Mouse (Mus musculus) right cerebral cortex, postnatal 14 days (tissue): ENCODE data around the gene Sv2a.
"Not testable (repeated sequence)": the region's sequence is repeated elsewhere in the genome, so short reads cannot be mapped to it uniquely, and the experiment has no call there.

ENCODE experiments used
- DNase-seq: peaks from one replicate; pipeline ENCODE4 v3.0.0; 2022

Gene Sv2a

DNA sequence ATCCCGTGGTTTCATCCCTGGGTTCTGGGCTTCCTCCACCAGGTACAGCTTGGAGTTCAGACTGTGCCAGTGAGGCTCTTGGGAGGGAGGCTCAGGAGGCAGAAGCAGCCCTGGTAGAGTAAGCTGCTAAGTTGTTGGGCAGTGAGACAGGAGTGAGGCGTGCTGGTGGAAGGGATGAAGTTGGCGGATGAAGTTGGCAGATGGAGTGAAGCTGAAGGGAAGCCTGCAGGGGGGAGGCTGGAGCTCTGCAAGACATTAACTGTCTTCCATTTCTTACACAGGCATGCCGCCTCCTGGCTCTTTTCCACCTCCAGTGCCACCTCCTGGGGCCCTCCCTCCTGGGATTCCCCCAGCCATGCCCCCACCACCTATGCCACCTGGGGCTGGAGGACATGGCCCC lies 6.9 kb upstream of the Sv2a start:
- not testable (repeated sequence) for DNase-seq

DNA sequence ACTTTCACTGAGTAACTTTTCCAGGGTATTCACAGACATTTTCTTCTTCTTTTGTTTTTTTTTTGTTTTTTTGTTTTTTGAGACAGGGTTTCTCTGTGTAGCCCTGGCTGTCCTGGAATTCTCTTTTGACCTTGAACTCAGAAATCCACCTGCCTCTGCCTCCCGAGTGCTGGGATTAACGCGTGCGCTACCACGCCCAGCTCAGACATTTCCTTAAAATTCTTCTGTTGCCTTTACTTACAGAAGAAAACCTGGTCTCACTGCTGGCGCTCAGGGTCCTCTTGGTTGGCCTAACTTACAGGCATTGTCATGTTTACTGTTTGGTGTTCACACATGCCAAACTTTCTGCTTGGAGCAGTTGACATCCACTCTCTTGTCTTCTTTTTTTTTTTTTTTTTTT lies 5.7 kb upstream of the Sv2a start:
- no peak for DNase-seq

DNA sequence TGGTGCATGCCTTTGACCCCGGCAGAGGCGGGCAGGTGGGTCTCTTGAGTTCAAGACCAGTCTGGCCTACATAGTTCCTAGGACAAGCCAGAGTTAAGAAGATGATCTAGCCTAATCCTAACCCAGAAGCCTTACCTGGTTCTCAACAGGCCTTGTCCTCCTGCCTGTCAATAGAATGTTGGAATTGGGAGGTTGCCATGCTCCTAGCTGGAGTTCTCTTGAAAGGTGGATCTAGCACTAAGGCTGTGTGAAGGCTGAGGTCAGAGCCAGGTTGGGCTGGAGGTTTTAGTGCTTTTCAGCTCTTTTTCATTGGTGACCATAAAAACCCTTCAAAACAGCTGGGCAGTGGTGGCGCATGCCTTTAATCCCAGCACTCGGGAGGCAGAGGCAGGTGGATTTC lies 2.5 kb upstream of the Sv2a start:
- no peak for DNase-seq

DNA sequence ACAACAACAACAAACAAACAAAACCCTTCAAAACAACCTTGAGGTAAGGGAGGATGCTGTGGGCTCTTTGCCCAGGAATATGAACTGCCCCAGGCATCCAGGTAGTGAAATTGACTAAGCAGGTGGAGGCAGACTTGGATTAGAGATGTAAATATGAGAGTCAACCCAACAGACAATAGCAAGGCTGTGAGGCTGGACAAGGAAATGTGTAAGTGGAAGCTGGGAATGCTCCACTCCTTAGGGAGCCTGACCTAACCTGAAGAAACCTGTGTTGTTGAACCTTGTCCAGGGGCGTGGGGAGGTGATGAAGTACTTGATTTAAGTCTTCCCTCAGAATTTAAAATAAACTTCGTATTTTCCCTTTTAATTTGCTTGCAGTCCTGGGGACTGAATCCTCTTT lies 2.0 kb upstream of the Sv2a start:
- DNase-seq, result no peak

DNA sequence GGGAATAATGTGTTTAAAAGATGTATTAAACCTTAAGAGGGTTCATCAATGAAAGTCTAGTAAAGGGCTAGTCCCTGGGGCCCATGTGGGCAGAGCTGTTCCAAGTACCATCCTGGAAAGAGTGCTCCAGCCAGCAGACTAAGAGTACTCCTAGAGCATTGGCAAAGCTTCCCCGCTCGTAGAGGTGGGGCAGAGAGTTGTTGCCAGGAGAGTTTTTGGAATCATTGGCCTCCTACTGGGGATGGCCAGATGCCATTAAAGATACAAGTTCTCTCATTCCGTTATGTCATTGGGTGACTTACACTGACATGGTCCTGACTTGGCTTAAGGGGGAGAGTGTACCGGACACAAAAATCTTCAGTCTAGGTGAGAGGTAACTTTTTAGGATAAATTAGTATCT lies 1.4 kb upstream of the Sv2a start:
- DNase-seq, result no peak

DNA sequence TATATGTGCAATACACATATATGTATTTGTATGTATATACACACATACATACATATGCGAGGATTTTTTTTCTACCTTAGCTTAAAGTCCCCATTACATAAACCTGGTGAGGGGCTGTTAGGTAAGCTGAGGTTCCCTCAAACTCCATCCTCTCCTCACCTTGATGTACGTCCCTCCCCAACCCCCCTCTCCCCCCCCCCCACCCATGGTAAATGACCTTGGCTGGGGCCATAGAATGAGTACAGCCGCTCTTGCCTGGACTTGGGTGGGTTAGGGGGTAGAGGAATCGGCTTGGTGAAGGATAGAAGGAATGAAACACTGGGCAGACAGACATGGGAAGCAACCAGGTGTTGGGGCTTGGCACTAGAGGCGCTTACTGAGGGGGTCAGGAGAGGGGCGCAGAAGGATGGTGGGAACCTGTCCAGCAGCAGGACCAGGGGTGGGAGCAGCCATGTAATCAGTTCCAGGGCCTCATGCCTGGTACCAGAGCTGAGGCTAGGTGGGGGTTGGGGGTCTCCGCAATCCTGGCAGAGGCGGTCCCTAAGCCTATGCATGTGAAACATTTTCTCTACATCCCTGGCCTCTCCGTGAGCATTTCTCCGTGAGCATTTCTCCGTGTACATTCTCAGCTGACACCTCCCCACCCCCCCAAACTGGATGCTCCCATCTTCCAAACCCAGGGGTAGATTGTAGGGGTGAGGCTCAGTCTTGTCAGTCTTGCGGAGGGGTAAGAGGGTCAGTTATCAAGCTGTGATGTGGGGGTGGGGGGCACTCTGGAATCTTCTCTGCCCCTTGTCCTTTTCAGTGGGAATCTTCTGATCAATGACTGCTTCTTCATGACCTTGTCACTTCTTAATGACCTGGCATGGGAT lies 795 bp downstream of the Sv2a start:
- DNase-seq, result peak; percentile 48

DNA sequence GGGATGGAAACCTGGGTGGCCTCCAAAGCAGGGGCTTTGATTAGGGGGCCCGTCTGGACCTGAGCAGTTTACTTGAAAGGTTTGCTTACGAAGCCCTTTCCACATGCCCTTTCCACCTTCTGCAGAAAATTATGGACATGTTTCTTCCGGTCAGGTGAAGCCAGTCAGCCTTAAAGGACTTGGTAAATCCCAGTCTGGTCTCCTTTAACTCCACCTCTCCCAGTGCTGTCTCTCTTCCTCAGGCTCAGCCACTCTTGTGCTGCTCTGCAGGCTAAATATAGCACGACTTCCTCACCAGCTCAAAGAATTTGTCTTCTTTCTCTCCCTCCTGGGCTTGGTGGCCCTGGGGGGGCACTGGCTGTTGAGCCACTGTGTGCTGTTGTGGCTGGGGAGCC lies 1.4 kb downstream of the Sv2a start:
- no peak for DNase-seq

DNA sequence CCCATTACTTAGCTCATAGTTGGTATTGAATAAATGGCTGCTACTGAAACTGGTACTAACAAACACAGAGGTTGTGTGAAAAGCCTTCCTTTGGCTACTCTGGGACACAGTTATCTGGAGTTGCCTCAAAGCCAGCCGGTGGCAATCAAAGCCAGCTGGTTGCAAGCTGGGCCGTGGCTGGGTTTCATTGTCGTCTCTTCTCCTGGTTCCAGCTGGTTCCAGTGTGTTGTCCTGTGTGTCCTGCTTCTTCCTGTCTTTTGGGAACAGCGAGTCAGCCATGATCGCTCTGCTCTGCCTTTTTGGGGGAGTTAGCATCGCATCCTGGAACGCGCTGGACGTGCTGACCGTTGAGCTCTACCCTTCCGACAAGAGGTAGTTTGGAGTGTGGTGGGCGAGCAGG lies 12.0 kb downstream of the Sv2a start:
- no peak for DNase-seq

DNA sequence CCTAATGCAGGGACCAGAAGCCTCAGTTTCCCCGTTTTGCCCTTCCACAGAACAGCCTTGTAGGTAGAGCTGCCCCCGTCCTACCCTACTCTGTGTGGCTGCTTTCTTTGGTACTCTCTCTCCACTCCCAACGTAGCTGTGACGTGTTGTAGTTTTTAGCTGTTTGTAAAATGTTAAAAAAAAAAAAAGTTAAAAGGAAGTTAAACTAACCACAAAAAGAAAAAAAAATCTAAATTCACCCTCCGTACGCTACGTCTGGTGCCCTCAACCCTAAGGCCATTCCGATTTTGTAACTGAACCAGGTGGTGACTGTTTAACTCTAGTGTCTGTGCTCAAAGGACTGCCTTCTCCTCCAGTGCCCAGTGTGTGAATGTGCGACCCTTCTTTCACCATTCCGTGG lies 14.0 kb downstream of the Sv2a start:
- no peak for DNase-seq

DNA sequence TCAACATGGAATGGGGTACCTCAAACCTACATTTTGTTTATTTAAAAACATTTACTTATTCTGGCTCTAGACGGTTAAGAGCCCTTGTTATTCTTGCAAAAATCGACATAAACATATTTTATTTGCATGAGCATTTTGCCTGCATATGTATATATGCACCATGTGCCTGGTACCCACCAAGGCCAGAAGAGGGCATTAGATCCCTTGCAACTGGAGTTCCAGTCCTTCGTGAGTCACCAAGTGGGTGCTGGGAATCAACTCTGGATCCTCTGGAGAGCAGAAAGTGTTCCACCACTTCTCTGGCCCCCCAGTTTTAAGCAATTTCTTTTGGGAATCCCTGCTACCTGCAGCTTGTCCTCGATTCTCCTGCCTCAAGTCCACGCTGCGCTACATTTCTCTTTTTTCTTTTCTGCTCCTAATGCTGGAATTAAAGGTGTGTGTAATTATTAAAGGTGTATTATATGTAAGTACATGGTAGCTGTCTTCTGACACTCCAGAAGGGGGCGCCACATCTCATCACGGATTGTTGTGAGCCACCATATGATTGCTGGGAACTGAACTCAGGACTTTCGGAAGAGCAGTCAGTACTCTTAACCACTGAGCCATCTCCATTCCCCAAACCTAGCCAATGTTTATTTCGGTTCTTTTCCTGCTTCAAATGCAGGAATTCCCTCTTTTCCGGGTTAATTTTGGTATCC lies 14.8 kb downstream of the Sv2a start:
- DNase-seq, result no peak

DNA sequence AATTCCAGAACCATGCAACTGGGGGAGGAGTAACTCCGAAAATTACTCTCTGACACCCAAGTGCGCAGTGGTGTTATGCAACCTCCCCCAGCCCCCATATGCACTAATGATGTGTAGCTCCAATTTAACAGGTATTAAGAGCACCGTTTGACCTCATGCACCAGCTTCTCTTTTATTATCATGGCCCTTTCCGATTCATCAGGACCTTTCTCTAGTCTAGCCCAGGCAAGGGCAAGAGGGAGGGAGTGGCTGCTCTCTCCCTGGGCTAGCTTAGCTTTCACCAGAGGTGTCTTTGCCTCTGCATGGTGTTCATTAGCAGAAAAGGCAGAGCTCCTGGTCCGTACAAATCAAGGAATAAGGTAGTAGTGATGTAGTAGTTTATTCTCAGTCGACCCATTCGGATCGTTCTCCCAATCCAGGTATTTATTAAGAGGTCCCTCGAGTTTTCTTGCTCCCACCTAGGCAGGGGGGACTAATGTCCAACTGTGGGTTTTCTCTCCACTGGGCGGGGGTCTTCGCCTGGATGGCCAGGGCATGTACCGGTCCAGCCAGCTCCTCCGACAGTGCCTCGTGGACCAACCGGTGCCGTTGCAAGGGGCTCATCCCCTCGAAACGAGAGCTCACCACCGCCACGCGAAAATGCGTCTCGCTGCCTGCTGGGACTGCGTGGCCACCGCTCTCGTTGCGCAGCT lies 15.6 kb downstream of the Sv2a start:
- no peak for DNase-seq

DNA sequence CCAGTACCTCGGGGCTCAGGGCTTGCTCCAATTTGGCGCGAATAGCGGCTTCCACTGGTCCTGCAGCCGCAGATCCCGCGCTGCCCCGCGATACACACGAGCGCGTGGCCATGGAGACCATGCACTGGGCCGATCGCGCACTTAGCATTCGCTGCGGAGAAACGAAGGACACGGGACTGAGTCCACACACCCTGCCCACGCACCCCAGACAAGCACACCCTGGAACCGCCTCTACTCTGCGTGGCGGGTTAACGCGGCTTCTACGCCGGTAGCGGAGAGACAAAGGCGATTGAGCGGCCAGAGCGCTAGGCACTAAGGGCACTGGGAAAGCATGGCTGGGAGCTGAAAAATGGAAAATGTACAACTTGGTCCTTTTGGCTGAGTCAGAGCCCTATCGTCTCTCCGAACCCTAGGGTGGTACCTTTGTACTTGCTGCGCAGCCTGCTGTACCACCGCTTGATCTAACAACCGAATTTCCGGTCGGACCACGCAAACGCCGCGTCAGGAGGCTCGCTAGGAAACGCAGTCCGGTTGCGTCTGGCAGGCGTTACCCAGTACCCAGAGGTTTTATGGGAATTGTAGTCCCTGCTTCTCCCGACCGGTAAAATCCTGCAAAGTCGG lies 16.3 kb downstream of the Sv2a start:
- peak; percentile 91 for DNase-seq

DNA sequence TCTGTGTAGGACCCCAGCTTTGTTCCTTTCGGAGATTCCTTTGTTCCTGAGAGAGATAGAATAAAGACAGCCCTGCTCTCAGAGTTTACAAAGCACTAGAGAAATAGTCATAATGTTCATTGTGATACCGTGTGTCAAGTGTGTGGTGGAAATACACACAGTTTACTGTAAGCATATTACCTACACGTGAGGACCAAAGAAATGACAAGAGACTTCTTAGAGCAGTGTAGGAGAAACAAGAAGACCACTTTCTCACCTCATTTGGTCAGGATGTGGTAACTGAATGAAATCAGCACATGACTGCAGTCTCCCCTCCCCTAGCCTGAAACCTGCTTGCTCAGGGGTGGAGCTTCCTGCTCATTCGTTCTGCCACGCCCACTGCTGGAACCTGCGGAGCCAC lies 17.2 kb downstream of the Sv2a start:
- DNase-seq, result no peak

DNA sequence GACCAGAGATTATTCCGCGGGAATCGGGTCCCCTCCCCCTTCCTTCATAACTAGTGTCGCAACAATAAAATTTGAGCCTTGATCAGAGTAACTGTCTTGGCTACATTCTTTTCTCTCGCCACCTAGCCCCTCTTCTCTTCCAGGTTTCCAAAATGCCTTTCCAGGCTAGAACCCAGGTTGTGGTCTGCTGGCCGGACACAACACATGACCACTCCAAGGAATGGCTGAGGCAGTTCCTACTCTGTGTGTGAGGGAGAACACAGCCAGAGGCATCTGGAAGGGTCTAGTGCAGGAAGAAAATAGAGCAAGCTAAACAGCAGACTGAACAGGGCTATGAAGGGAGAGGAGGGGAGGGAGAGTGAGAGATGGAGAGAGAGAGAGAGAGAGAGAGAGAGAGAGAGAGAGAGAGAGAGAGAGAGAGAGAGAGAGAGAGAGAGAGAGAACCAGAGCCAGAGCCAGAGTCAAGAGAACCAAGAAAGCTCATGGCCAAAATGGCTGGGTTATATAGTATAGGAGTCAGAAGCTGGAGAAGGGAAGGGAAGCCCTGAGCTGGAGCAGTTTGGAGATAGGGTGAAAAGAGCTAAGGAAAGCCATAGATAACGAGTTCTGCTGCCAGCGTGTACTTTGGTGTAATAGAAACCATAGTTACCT lies 17.8 kb downstream of the Sv2a start:
- DNase-seq, result not testable (repeated sequence)

DNA sequence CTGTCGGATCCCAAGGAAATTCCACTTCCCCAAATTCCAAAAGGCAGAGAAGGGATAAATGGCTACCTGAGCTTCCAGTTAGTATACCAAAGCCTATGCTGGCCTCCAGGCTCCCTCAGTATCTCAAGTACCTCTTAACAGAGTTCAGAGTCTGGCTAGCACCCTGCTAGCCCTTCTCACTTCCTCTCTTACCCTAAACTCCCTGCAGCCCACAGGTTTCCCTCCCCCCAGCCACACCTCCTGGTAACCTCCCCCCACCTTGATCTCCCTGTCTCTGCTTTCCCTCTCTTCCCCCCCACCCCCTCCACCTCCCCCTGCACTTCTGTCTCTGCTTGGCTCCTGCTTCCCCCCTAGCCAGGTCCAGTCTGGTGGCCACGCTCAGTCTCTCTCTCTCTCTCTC lies 18.8 kb downstream of the Sv2a start:
- no peak for DNase-seq

DNA sequence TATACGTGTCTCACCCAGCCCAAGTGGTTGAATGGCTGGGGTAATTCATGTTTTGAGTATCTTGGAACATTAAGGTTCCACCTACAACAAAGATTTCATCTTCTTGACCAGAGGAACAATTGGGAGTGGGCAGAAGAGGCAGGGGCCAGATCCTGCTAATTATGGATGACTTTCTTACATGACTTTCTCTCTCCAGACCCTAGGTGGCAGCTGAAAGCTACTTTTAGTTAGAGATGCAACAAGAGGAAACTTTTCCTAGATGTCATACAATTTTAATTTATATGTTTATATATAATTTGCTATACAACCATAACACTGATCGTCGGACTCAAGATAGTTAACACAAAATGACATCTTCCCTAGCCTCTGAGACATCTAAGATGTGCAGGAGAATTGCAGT lies 26.9 kb downstream of the Sv2a start:
- no peak for DNase-seq

DNA sequence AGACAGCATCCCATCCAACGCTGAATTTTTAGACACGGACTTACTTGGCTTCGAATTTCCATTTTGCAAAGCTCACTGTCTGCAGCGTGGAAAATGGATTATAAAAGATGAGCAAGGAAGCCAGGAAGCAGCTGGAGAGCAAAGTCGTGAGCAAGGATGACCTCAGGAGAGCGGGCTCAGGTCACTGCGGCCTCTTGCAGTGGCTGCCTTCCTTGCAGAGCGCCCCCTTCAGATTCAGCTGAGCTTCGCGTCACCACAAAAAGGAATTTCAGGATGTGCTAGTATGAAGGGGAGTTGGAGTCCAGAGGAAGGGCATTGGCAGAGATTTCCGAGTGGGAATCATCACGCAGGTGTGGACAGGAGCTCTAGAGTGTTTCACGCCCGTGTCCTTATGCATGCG lies 28.3 kb downstream of the Sv2a start:
- no peak for DNase-seq

DNA sequence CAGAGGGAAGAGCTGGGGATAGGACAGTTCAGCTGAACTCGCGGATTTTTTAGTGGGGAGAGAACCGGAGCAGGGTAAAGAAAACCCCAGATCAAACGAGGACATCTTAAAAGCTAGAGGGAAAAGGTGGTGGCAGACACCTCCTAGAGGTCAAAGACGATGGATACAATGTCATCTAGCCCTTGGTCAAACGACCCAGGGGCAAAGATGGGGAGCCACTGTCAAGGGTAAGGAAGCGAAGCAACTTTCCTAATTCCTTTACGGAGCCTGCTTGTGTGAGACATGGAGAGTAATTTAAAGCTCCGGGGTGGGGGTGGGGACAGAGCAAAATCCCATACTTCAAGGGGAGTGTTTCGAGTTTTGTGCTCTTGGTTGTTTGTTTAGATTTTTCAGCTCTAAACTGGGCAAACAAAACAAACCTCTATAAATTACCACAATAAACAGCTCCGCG lies 38.3 kb downstream of the Sv2a start:
- DNase-seq, result no peak

DNA sequence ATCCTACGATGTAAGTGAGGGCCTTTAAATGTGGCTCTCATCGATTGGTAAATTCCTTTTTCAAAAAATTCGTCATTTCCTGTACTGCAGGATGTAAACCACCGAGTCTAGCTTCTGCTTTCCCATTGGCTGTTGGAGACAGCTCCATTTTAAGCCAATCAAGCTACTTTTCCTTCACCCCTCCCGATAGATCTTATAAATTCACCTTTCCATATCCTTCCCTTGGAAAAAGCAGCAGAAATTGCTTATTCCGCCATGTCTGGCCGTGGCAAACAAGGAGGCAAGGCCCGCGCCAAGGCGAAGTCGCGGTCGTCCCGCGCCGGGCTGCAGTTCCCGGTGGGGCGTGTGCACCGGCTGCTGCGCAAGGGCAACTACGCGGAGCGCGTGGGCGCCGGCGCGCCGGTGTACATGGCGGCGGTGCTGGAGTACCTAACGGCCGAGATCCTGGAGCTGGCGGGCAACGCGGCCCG lies 38.7 kb downstream of the Sv2a start, which contains the start of the genes Bola1 and Hist2h2ab:
Bola1 (minus strand) TSS at position 49 of the 470 bp plus-strand sequence.
Hist2h2ab (plus strand) TSS at position 205 of the 470 bp plus-strand sequence.
- DNase-seq, result peak; percentile 66

DNA sequence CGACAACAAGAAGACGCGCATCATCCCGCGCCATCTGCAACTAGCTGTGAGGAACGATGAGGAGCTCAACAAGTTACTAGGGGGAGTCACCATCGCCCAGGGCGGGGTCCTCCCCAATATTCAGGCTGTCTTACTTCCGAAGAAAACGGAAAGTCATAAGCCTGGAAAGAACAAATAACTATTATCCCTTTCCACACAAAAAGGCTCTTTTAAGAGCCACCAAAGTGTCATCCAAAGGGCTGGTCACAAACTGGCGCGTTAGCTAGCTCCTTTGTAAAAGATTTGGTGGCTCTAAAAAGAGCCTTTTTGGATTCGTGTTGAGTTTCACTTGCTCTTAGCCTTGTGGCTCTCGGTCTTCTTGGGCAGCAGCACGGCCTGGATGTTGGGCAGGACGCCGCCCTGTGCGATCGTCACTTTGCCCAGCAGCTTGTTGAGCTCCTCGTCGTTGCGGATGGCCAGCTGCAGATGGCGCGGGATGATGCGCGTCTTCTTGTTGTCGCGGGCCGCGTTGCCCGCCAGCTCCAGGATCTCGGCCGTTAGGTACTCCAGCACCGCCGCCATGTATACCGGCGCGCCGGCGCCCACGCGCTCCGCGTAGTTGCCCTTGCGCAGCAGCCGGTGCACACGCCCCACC lies 39.3 kb downstream of the Sv2a start:
- peak; percentile 50 for DNase-seq

DNA sequence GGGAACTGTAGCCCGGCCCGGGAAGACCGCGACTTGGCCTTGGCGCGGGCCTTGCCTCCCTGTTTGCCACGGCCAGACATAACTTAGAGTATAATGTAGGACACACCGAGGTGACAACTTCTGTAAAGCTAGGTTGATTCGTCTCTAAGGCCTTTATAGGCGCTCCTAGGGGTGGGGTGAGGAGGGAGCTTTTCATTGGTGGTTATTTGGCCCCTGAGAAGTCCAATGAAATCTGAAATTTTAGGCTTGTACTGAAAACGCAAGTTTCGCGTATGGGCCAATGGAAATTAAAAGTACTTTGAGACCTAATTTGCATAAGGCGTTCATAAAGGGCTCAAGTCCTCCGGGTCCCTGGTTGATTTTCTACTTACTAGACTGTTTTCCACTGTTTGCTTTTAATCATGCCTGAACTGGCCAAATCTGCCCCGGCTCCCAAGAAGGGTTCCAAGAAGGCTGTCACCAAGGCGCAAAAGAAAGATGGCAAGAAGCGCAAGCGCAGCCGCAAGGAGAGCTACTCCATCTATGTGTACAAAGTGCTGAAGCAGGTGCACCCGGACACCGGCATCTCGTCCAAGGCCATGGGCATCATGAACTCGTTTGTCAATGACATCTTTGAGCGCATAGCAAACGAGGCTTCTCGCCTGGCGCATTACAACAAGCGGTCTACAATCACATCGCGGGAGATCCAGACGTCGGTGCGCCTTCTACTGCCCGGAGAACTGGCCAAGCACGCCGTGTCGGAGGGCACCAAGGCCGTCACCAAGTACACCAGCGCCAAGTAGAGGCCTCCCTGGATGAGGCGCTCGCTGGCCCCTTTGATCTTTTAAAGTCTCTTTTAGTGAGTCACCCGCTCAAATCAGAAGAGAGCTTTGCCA lies 40.1 kb downstream of the Sv2a start, which contains the start of the genes Hist2h2ac and Hist2h2be:
Hist2h2ac (minus strand) TSS at position 116 of the 875 bp plus-strand sequence.
Hist2h2be (plus strand) TSS at position 355 of the 875 bp plus-strand sequence.
- peak; percentile 42 for DNase-seq
